ENCODE assay signal across 8 mouse cellular contexts in genomic region chr11:48815851-48816250, GRCm38 (mm10). TPM values are rescaled to one million over a fixed set of nuclear protein-coding genes. Genes with fewer than 3 reads are reported as not detected.
DNase-seq lines count a peak whose midpoint lies in the region; ATAC-seq lines count a peak whose summit lies in the region.

No protein-coding gene starts in this region.

- intact Hi-C loops in left cerebral cortex, postnatal 4 days (cut with DNase I): no loop called here
- intact Hi-C loops in gastrocnemius, postnatal 36 days (cut with DNase I): loop anchor here (2.0 kb wide), 1 partner anchor 15 kb away; the partner anchor contains the start of gene Rack1

- H3K27ac ChIP-seq in embryonic facial prominence, embryonic 14.5 days (replicated peaks; ENCODE audit: low read depth, low read length): no peak overlapping the region; the same call in 1 of the 2 replicates
- no peak overlapping the region for H3K27ac ChIP-seq in hindbrain, embryonic 16.5 days (ENCODE audit: low read depth, low read length)
- no peak overlapping the region for H3K27ac ChIP-seq in neural tube, embryonic 12.5 days

- peak overlapping the region; percentile 91 for H3K9ac ChIP-seq in embryonic facial prominence, embryonic 14.5 days (ENCODE audit: low read depth, low read length)
- H3K9ac ChIP-seq in hindbrain, embryonic 16.5 days (ENCODE audit: low read depth, low read length): peak overlapping the region; percentile 87
- peak overlapping the region; percentile 81 for H3K9ac ChIP-seq in neural tube, embryonic 12.5 days

- ATAC-seq in embryonic facial prominence, embryonic 14.5 days (ENCODE audit: low read depth): no peak
- no peak for ATAC-seq in hindbrain, embryonic 16.5 days
- no peak for ATAC-seq in neural tube, embryonic 12.5 days (ENCODE audit: low FRiP score, low read depth)

- 0 out of 2 replicates have a peak, but pooled peaks cover 3% of the 10 kb centered on the region for H3K4me1 ChIP-seq in embryonic facial prominence, embryonic 14.5 days (ENCODE audit: control insufficient read depth, insufficient read depth, low read length)
- H3K4me1 ChIP-seq in hindbrain, embryonic 16.5 days (ENCODE audit: control insufficient read depth, insufficient read depth, low read depth, low read length): peaks cover 25% of the 10 kb centered on the region
- peaks cover 23% of the 10 kb centered on the region for H3K4me1 ChIP-seq in neural tube, embryonic 12.5 days

- H3K4me3 ChIP-seq in embryonic facial prominence, embryonic 14.5 days (ENCODE audit: low read depth, low read length): peak overlapping the region; percentile 73
- H3K4me3 ChIP-seq in hindbrain, embryonic 16.5 days (ENCODE audit: low read length): peak overlapping the region; percentile 79
- peak overlapping the region; percentile 81 for H3K4me3 ChIP-seq in neural tube, embryonic 12.5 days

- peak; percentile 10 for DNase-seq in left cerebral cortex, postnatal 4 days
- DNase-seq in left cerebral cortex, adult 9 months (ENCODE audit: low spot score in 2 of 2): no peak
- DNase-seq in embryonic facial prominence, embryonic 14.5 days (ENCODE audit: low spot score): no peak
- no peak for DNase-seq in gastrocnemius, postnatal 36 days
- no peak for DNase-seq in embryo, embryonic 10 days (ENCODE audit: low spot score)
- no peak for DNase-seq in adrenal gland, adult 18-20 months (ENCODE audit: low spot score in 2 of 2)

- no peaks in the 10 kb centered on the region for H3K27me3 ChIP-seq in embryonic facial prominence, embryonic 14.5 days (replicated peaks; ENCODE audit: control insufficient read depth, insufficient read depth, low read length)
- H3K27me3 ChIP-seq in hindbrain, embryonic 16.5 days (replicated peaks; ENCODE audit: control insufficient read depth, insufficient read depth, low read length): no peaks in the 10 kb centered on the region
- H3K27me3 ChIP-seq in neural tube, embryonic 12.5 days (replicated peaks): no peaks in the 10 kb centered on the region

- peaks cover 16% of the 10 kb centered on the region for H3K36me3 ChIP-seq in embryonic facial prominence, embryonic 14.5 days (ENCODE audit: control insufficient read depth, insufficient read depth, low read length)
- H3K36me3 ChIP-seq in hindbrain, embryonic 16.5 days (ENCODE audit: control insufficient read depth, insufficient read depth, low read length): peaks cover 11% of the 10 kb centered on the region
- peaks cover 18% of the 10 kb centered on the region for H3K36me3 ChIP-seq in neural tube, embryonic 12.5 days

- peak overlapping the region; percentile 75 for H3K4me2 ChIP-seq in embryonic facial prominence, embryonic 14.5 days (ENCODE audit: low read depth, low read length)
- H3K4me2 ChIP-seq in hindbrain, embryonic 16.5 days (ENCODE audit: low read length): peak overlapping the region; percentile 90
- peak overlapping the region; percentile 91 for H3K4me2 ChIP-seq in neural tube, embryonic 12.5 days (replicated peaks)

- H3K9me3 ChIP-seq in embryonic facial prominence, embryonic 14.5 days (ENCODE audit: control insufficient read depth, low read length): no peaks in the 10 kb centered on the region
- no peaks in the 10 kb centered on the region for H3K9me3 ChIP-seq in hindbrain, embryonic 16.5 days (ENCODE audit: control insufficient read depth, low read length)
- H3K9me3 ChIP-seq in neural tube, embryonic 12.5 days: no peaks in the 10 kb centered on the region

- WGBS in embryonic facial prominence, embryonic 14.5 days: 69% methylated on average over 16 of the region's 16 CpGs
- WGBS in hindbrain, embryonic 16.5 days: 82% methylated on average over 16 of the region's 16 CpGs
- 79% methylated on average over 16 of the region's 16 CpGs for WGBS in neural tube, embryonic 12.5 days

RNA-seq across cellular contexts. Expression of gene Trim41, which starts 1.3 kb away (rescaled TPM):
- 10 to 100 TPM; 53.6 to 54.3 TPM for total RNA-seq in left cerebral cortex, postnatal 4 days (2021)
- 5.2 and 5.3 TPM in 2 replicates for polyA plus RNA-seq in embryonic facial prominence, embryonic 14.5 days (2014; fragmentation: Nextera tagmentation; extraction: Ambion mirVana)
- 6.5 and 7.1 TPM in 2 replicates for polyA plus RNA-seq in hindbrain, embryonic 16.5 days (2015; fragmentation: Nextera tagmentation; extraction: Ambion mirVana)
- polyA plus RNA-seq in neural tube, embryonic 12.5 days (2016; fragmentation: Nextera tagmentation; extraction: Ambion mirVana): 6.4 and 7.6 TPM in 2 replicates
- total RNA-seq in gastrocnemius, postnatal 36 days (2021): 10 to 100 TPM; 17.2 to 22.6 TPM
- total RNA-seq in adrenal gland, adult 18-20 months (2021): 10 to 100 TPM; 45.9 to 48.9 TPM

RNA-seq across cellular contexts. Expression of gene Trim7, which starts 10.1 kb away (rescaled TPM):
- total RNA-seq in left cerebral cortex, postnatal 4 days (2021): 10 to 100 TPM in 1 of 2 experiments, 1 to 10 TPM in 1; 9.4 to 12.4 TPM
- polyA plus RNA-seq in embryonic facial prominence, embryonic 14.5 days (2014; fragmentation: Nextera tagmentation; extraction: Ambion mirVana): 1.3 TPM in 2 replicates
- polyA plus RNA-seq in hindbrain, embryonic 16.5 days (2015; fragmentation: Nextera tagmentation; extraction: Ambion mirVana): 1.7 and 2.7 TPM in 2 replicates
- polyA plus RNA-seq in neural tube, embryonic 12.5 days (2016; fragmentation: Nextera tagmentation; extraction: Ambion mirVana): 0.68 and 1.8 TPM in 2 replicates
- 10 to 100 TPM; 48.2 to 49.7 TPM for total RNA-seq in gastrocnemius, postnatal 36 days (2021)
- 1 to 10 TPM; 3.6 to 9.8 TPM for total RNA-seq in adrenal gland, adult 18-20 months (2021)

RNA-seq across cellular contexts. Expression of gene Gm12184, which starts 10.6 kb away (rescaled TPM):
- total RNA-seq in left cerebral cortex, postnatal 4 days (2021): 1 to 10 TPM in 1 of 2 experiments, under 1 TPM in 1; 0.89 to 2.4 TPM
- 3.4 and 4.6 TPM in 2 replicates for polyA plus RNA-seq in embryonic facial prominence, embryonic 14.5 days (2014; fragmentation: Nextera tagmentation; extraction: Ambion mirVana)
- polyA plus RNA-seq in hindbrain, embryonic 16.5 days (2015; fragmentation: Nextera tagmentation; extraction: Ambion mirVana): 1.1 and 2.3 TPM in 2 replicates
- 13.8 and 14.9 TPM in 2 replicates for polyA plus RNA-seq in neural tube, embryonic 12.5 days (2016; fragmentation: Nextera tagmentation; extraction: Ambion mirVana)
- total RNA-seq in gastrocnemius, postnatal 36 days (2021): under 1 TPM; 0.61 to 0.91 TPM
- 1 to 10 TPM in 1 of 2 experiments, under 1 TPM in 1; 0.76 to 3.1 TPM for total RNA-seq in adrenal gland, adult 18-20 months (2021)

RNA-seq across cellular contexts. Expression of gene Rack1, which starts 15.7 kb away (rescaled TPM):
- 100 to 1,000 TPM; 486 to 572 TPM for total RNA-seq in left cerebral cortex, postnatal 4 days (2021)
- 912 and 926 TPM in 2 replicates for polyA plus RNA-seq in embryonic facial prominence, embryonic 14.5 days (2014; fragmentation: Nextera tagmentation; extraction: Ambion mirVana)
- polyA plus RNA-seq in hindbrain, embryonic 16.5 days (2015; fragmentation: Nextera tagmentation; extraction: Ambion mirVana): 343 and 349 TPM in 2 replicates
- polyA plus RNA-seq in neural tube, embryonic 12.5 days (2016; fragmentation: Nextera tagmentation; extraction: Ambion mirVana): 432 and 466 TPM in 2 replicates
- total RNA-seq in gastrocnemius, postnatal 36 days (2021): 100 to 1,000 TPM; 299 to 361 TPM
- 100 to 1,000 TPM; 582 to 604 TPM for total RNA-seq in adrenal gland, adult 18-20 months (2021)

RNA-seq across cellular contexts. Expression of gene Irgm1, which starts 55.6 kb away (rescaled TPM):
- 1 to 10 TPM; 1.4 TPM for total RNA-seq in left cerebral cortex, postnatal 4 days (2021)
- 6.9 and 7.6 TPM in 2 replicates for polyA plus RNA-seq in embryonic facial prominence, embryonic 14.5 days (2014; fragmentation: Nextera tagmentation; extraction: Ambion mirVana)
- 3.6 and 5.4 TPM in 2 replicates for polyA plus RNA-seq in hindbrain, embryonic 16.5 days (2015; fragmentation: Nextera tagmentation; extraction: Ambion mirVana)
- 2.9 and 3.1 TPM in 2 replicates for polyA plus RNA-seq in neural tube, embryonic 12.5 days (2016; fragmentation: Nextera tagmentation; extraction: Ambion mirVana)
- 10 to 100 TPM in 1 of 2 experiments, 1 to 10 TPM in 1; 8.7 to 11.3 TPM for total RNA-seq in gastrocnemius, postnatal 36 days (2021)
- 10 to 100 TPM; 16.6 to 27.6 TPM for total RNA-seq in adrenal gland, adult 18-20 months (2021)
